In the genomic region with DNA sequence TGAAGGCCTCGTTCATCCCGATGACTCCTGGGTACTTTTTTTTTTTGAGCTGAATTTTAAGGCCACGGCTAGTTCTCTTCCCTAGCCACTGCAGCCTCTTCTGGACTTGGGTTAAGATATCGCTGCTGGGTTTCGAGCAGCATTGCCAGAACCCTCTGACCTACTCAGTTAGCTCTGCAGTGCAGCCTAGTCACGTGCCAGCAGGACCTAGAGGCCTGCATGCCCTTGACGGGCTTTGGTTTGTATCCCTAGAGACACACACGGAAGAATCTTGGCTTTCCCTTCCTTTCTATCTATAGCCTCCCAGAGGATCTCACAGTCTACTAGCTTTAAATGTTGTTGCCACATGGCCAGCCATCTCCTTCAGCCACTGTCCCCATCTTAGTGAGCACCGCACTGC, we compare ENCODE assay signal across 14 mouse cellular contexts.
A peak's percentile ranks its signal among the peaks of the same experiment; 100 is the strongest.
DNase-seq lines count a peak whose midpoint lies in the region; ATAC-seq and TF ChIP-seq lines count a peak whose summit lies in the region.
"Had no signal": no experiment of that assay in that cellular context is flagged by ENCODE, and none has a peak within 500 bp of the region (broad histone marks: within the 10 kb centered on the region; RNA-seq: fewer than 3 reads in every experiment).

No protein-coding gene starts in this region.

- no peaks in the 10 kb centered on the region for H3K27me3 ChIP-seq in hindbrain, embryonic 10.5 days (ENCODE audit: insufficient read depth, poor library complexity, severe bottlenecking)
- no peaks in the 10 kb centered on the region for H3K27me3 ChIP-seq in hindbrain, embryonic 13.5 days
- H3K27me3 ChIP-seq in heart, postnatal 0 days (ENCODE audit: control insufficient read depth, insufficient read depth, low read length) = no peaks in the 10 kb centered on the region
- H3K27me3 ChIP-seq: forebrain, embryonic 15.5 days; limb, embryonic 13.5 days had no signal

- peaks cover 10% of the 10 kb centered on the region for H3K4me1 ChIP-seq in hindbrain, embryonic 10.5 days (replicated peaks)
- H3K4me1 ChIP-seq in hindbrain, embryonic 13.5 days (replicated peaks) = peaks cover 27% of the 10 kb centered on the region
- H3K4me1 ChIP-seq in heart, postnatal 0 days (ENCODE audit: control insufficient read depth, insufficient read depth) = peaks cover 53% of the 10 kb centered on the region
- H3K4me1 ChIP-seq: forebrain, embryonic 15.5 days had no signal

- 92% methylated on average over 9 of the region's 9 CpGs for WGBS in hindbrain, embryonic 10.5 days
- WGBS in hindbrain, embryonic 13.5 days = 85% methylated on average over 9 of the region's 9 CpGs
- 34% methylated on average over 9 of the region's 9 CpGs for WGBS in heart, postnatal 0 days

- no peak overlapping the region for H3K4me2 ChIP-seq in hindbrain, embryonic 13.5 days
- no peak overlapping the region for H3K4me2 ChIP-seq in heart, postnatal 0 days (ENCODE audit: low read depth, low read length)
- H3K4me2 ChIP-seq: embryonic facial prominence, embryonic 12.5 days; forebrain, embryonic 15.5 days; limb, embryonic 13.5 days had no signal

- no peak for DNase-seq in hindbrain, embryonic 10.5 days (ENCODE audit: low spot score)
- peak; percentile 29 for DNase-seq in adrenal gland, adult 8-10 months
- peak; percentile 40 for DNase-seq in gastrocnemius, postnatal 14 days
- peak; percentile 83 for DNase-seq in heart, postnatal 0 days (ENCODE audit: low spot score)
- DNase-seq in testis, postnatal 14 days (ENCODE audit: low spot score) = no peak
- DNase-seq in yolk sac, embryonic 10.5 days (ENCODE audit: low spot score) = no peak
- DNase-seq: cerebellum, adult 9-10 months; midbrain, embryonic 14.5 days had no signal

- H3K9me3 ChIP-seq in hindbrain, embryonic 10.5 days = no peaks in the 10 kb centered on the region
- H3K9me3 ChIP-seq in hindbrain, embryonic 13.5 days = no peaks in the 10 kb centered on the region
- no peaks in the 10 kb centered on the region for H3K9me3 ChIP-seq in heart, postnatal 0 days (replicated peaks; ENCODE audit: control insufficient read depth, low read length)
- H3K9me3 ChIP-seq: embryonic facial prominence, embryonic 12.5 days; forebrain, embryonic 15.5 days; limb, embryonic 13.5 days had no signal

- TF ChIP-seq EP300 in heart, postnatal 0 days (IDR thresholded peaks at IDR 0.05; ENCODE audit: low read depth) = no peak

- ATAC-seq in hindbrain, embryonic 13.5 days (ENCODE audit: low FRiP score) = no peak
- ATAC-seq in heart, postnatal 0 days (ENCODE audit: insufficient read depth, low read depth) = peak; percentile 81
- ATAC-seq in inflammation-experienced regulatory T-cells, adult 6 months = no peak
- ATAC-seq: forebrain, embryonic 15.5 days; hindbrain, embryonic 16.5 days had no signal

- no peak overlapping the region for H3K9ac ChIP-seq in hindbrain, embryonic 13.5 days
- H3K9ac ChIP-seq in heart, postnatal 0 days (replicated peaks; ENCODE audit: low read depth, low read length) = no peak overlapping the region
- H3K9ac ChIP-seq: embryonic facial prominence, embryonic 12.5 days; forebrain, embryonic 15.5 days; limb, embryonic 13.5 days had no signal

- intact Hi-C loops in gastrocnemius, postnatal 14 days (cut with DNase I; ENCODE audit: low total_unique reads) = no loop called here

- H3K36me3 ChIP-seq in hindbrain, embryonic 10.5 days = no peaks in the 10 kb centered on the region
- no peaks in the 10 kb centered on the region for H3K36me3 ChIP-seq in hindbrain, embryonic 13.5 days
- no peaks in the 10 kb centered on the region for H3K36me3 ChIP-seq in heart, postnatal 0 days (replicated peaks; ENCODE audit: control insufficient read depth, insufficient read depth, low read length)
- H3K36me3 ChIP-seq: embryonic facial prominence, embryonic 12.5 days; forebrain, embryonic 15.5 days; limb, embryonic 13.5 days had no signal

- no peak for TF ChIP-seq CTCF in heart, postnatal 0 days (IDR thresholded peaks at IDR 0.05; ENCODE audit: low read depth)

- H3K27ac ChIP-seq in hindbrain, embryonic 10.5 days = 0 out of 2 replicates have a peak overlapping the region, but pooled peaks have one; percentile 53
- no peak overlapping the region for H3K27ac ChIP-seq in hindbrain, embryonic 13.5 days
- peak overlapping the region; percentile 95 for H3K27ac ChIP-seq in heart, postnatal 0 days (ENCODE audit: low read depth)
- H3K27ac ChIP-seq: embryonic facial prominence, embryonic 12.5 days; forebrain, embryonic 15.5 days; limb, embryonic 13.5 days had no signal

- H3K4me3 ChIP-seq in hindbrain, embryonic 10.5 days = no peak overlapping the region
- H3K4me3 ChIP-seq in hindbrain, embryonic 13.5 days = no peak overlapping the region
- no peak overlapping the region for H3K4me3 ChIP-seq in heart, postnatal 0 days (ENCODE audit: low read depth, low read length)
- H3K4me3 ChIP-seq: embryonic facial prominence, embryonic 12.5 days; forebrain, embryonic 15.5 days; limb, embryonic 13.5 days had no signal

Comparison
In these comparisons a context has a peak if more than half of its experiments do, and no peak if none do; other contexts are left out.
1. DNase-seq: peak in adrenal gland, adult 8-10 months (single experiment), gastrocnemius, postnatal 14 days (single experiment) and heart, postnatal 0 days (single experiment); none in hindbrain, embryonic 10.5 days (single experiment), testis, postnatal 14 days (single experiment) and yolk sac, embryonic 10.5 days (single experiment).